Mouse (Mus musculus): ENCODE measurements around the gene Cnrip1.
"Not testable (repeated sequence)": the region's sequence is repeated elsewhere in the genome, so short reads cannot be mapped to it uniquely, and the experiment has no call there.

Cnrip1 gene

GRCm38 (mm10) chr11:17051545-17052475, at the start of gene Cnrip1, which contains the start of gene Plek:
Gene Cnrip1, plus strand, starts transcription at chr11:17051586.
Gene Plek, minus strand, starts transcription at chr11:17052381.
- DNase-seq (ENCODE audit: low read depth, low spot score): peak; percentile 14

GRCm38 (mm10) chr11:17002739-17003373, 48.5 kb upstream of the Cnrip1 start:
- no peak for DNase-seq (ENCODE audit: low read depth, low spot score)

- DNase-seq (ENCODE audit: low read depth, low spot score): no peak
These were observed 47.6 kb upstream of the Cnrip1 start for GRCm38 (mm10) chr11:17003757-17004156.

- DNase-seq (ENCODE audit: low read depth, low spot score): peak; percentile 15
These were observed 46.2 kb upstream of the Cnrip1 start for GRCm38 (mm10) chr11:17004899-17005846.

GRCm38 (mm10) chr11:17006526-17006925, 44.9 kb upstream of the Cnrip1 start:
- not testable (repeated sequence) for DNase-seq (ENCODE audit: low read depth, low spot score)

- peak; percentile 23 for DNase-seq (ENCODE audit: low read depth, low spot score)
These were observed 43.7 kb upstream of the Cnrip1 start for GRCm38 (mm10) chr11:17007517-17008173.

- DNase-seq (ENCODE audit: low read depth, low spot score): peak; percentile 35
These were observed 42.9 kb upstream of the Cnrip1 start for GRCm38 (mm10) chr11:17008498-17008941.

GRCm38 (mm10) chr11:17012948-17013347, 38.4 kb upstream of the Cnrip1 start:
- DNase-seq (ENCODE audit: low read depth, low spot score): no peak

- no peak for DNase-seq (ENCODE audit: low read depth, low spot score)
These were observed 32.1 kb upstream of the Cnrip1 start for GRCm38 (mm10) chr11:17019328-17019727.

GRCm38 (mm10) chr11:17023206-17023605, 28.2 kb upstream of the Cnrip1 start:
- DNase-seq (ENCODE audit: low read depth, low spot score): no peak

- no peak for DNase-seq (ENCODE audit: low read depth, low spot score)
These were observed 27.4 kb upstream of the Cnrip1 start for GRCm38 (mm10) chr11:17023984-17024383.

GRCm38 (mm10) chr11:17045806-17046205, 5.6 kb upstream of the Cnrip1 start:
- no peak for DNase-seq (ENCODE audit: low read depth, low spot score)

- no peak for DNase-seq (ENCODE audit: low read depth, low spot score)
These were observed 1.2 kb downstream of the Cnrip1 start for GRCm38 (mm10) chr11:17052476-17053049.

GRCm38 (mm10) chr11:17069360-17069759, 18.0 kb downstream of the Cnrip1 start:
- not testable (repeated sequence) for DNase-seq (ENCODE audit: low read depth, low spot score)

- DNase-seq (ENCODE audit: low read depth, low spot score): no peak
These were observed 24.3 kb downstream of the Cnrip1 start for GRCm38 (mm10) chr11:17075656-17076055.

GRCm38 (mm10) chr11:17082086-17082485, 30.7 kb downstream of the Cnrip1 start:
- no peak for DNase-seq (ENCODE audit: low read depth, low spot score)

- no peak for DNase-seq (ENCODE audit: low read depth, low spot score)
These were observed 31.6 kb downstream of the Cnrip1 start for GRCm38 (mm10) chr11:17082953-17083352.

- DNase-seq (ENCODE audit: low read depth, low spot score): no peak
These were observed 32.1 kb downstream of the Cnrip1 start for GRCm38 (mm10) chr11:17083455-17083854.

- DNase-seq (ENCODE audit: low read depth, low spot score): no peak
These were observed 32.5 kb downstream of the Cnrip1 start for GRCm38 (mm10) chr11:17083866-17084265.

GRCm38 (mm10) chr11:17086106-17086505, 34.7 kb downstream of the Cnrip1 start:
- DNase-seq (ENCODE audit: low read depth, low spot score): no peak
